Mouse (Mus musculus): ENCODE results near the gene Klhl29. TPM values are rescaled to one million over a fixed set of nuclear protein-coding genes. Genes with fewer than 3 reads are reported as not detected.

Gene Klhl29
- polyA plus RNA-seq, 1 experiment from 2014 or later, result 0.64 TPM

GRCm38 (mm10) chr12:5252569-5252968 is 122.9 kb downstream of the Klhl29 start:
- H3K9ac ChIP-seq (ENCODE audit: low read length), result no peak overlapping the region
- no peaks in the 10 kb centered on the region for H3K36me3 ChIP-seq (ENCODE audit: control insufficient read depth, insufficient read depth, low read length)
- H3K9me3 ChIP-seq (ENCODE audit: control insufficient read depth, low read length), result no peaks in the 10 kb centered on the region
- H3K27me3 ChIP-seq (ENCODE audit: control insufficient read depth, insufficient read depth, low read length), result no peaks in the 10 kb centered on the region
- 84% methylated on average over 2 of the region's 2 CpGs for WGBS
- H3K4me1 ChIP-seq (replicated peaks; ENCODE audit: control insufficient read depth, insufficient read depth), result no peaks in the 10 kb centered on the region; the same call in 1 of the 2 replicates
- DNase-seq (ENCODE audit: low spot score) (no peak), ATAC-seq (ENCODE audit: low FRiP score, low TSS enrichment) (no peak)
- H3K4me2 ChIP-seq (replicated peaks; ENCODE audit: low read depth), result no peak overlapping the region
- H3K4me3 ChIP-seq (ENCODE audit: low read depth, low read length), result no peak overlapping the region
- TF ChIP-seq CTCF (IDR thresholded peaks at IDR 0.05; ENCODE audit: low read depth), result no peak
- no peak for TF ChIP-seq EP300 (optimal IDR thresholded peaks at IDR 0.05)
- no peak overlapping the region for H3K27ac ChIP-seq (replicated peaks)

GRCm38 (mm10) chr12:5250042-5250441 is 125.4 kb downstream of the Klhl29 start:
- 60% methylated on average over 7 of the region's 7 CpGs for WGBS
- ATAC-seq (ENCODE audit: low FRiP score, low TSS enrichment) (no peak), DNase-seq (ENCODE audit: low spot score) (no peak)
- H3K27me3 ChIP-seq (ENCODE audit: control insufficient read depth, insufficient read depth, low read length), result no peaks in the 10 kb centered on the region
- H3K36me3 ChIP-seq (ENCODE audit: control insufficient read depth, insufficient read depth, low read length), result no peaks in the 10 kb centered on the region
- no peak overlapping the region for H3K4me3 ChIP-seq (ENCODE audit: low read depth, low read length)
- H3K27ac ChIP-seq (replicated peaks), result no peak overlapping the region
- H3K4me2 ChIP-seq (replicated peaks; ENCODE audit: low read depth), result no peak overlapping the region
- H3K9ac ChIP-seq (ENCODE audit: low read length), result no peak overlapping the region
- H3K9me3 ChIP-seq (ENCODE audit: control insufficient read depth, low read length), result no peaks in the 10 kb centered on the region
- TF ChIP-seq CTCF (IDR thresholded peaks at IDR 0.05; ENCODE audit: low read depth) (no peak), EP300 (optimal IDR thresholded peaks at IDR 0.05) (no peak)
- no peaks in the 10 kb centered on the region; the same call in 1 of the 2 replicates for H3K4me1 ChIP-seq (replicated peaks; ENCODE audit: control insufficient read depth, insufficient read depth)

GRCm38 (mm10) chr12:5249068-5249467 is 126.4 kb downstream of the Klhl29 start:
- Histone ChIP-seq H3K9ac (ENCODE audit: low read length) (no peak overlapping the region), H3K9me3 (ENCODE audit: control insufficient read depth, low read length) (no peaks in the 10 kb centered on the region), H3K27me3 (ENCODE audit: control insufficient read depth, insufficient read depth, low read length) (no peaks in the 10 kb centered on the region), H3K4me2 (replicated peaks; ENCODE audit: low read depth) (no peak overlapping the region), H3K4me3 (ENCODE audit: low read depth, low read length) (no peak overlapping the region), H3K4me1 (replicated peaks; ENCODE audit: control insufficient read depth, insufficient read depth) (no peaks in the 10 kb centered on the region; the same call in 1 of the 2 replicates), H3K36me3 (ENCODE audit: control insufficient read depth, insufficient read depth, low read length) (no peaks in the 10 kb centered on the region), H3K27ac (replicated peaks) (no peak overlapping the region)
- 92% methylated on average over 13 of the region's 13 CpGs for WGBS
- no peak for TF ChIP-seq EP300 (optimal IDR thresholded peaks at IDR 0.05)
- no peak for TF ChIP-seq CTCF (IDR thresholded peaks at IDR 0.05; ENCODE audit: low read depth)
- ATAC-seq (ENCODE audit: low FRiP score, low TSS enrichment) (no peak), DNase-seq (ENCODE audit: low spot score) (no peak)

- DNase-seq (ENCODE audit: low spot score) (no peak), ATAC-seq (ENCODE audit: low FRiP score, low TSS enrichment) (no peak)
- whole genome bisulfite sequencing, result 20% methylated on average over 6 of the region's 6 CpGs
- H3K36me3 ChIP-seq (ENCODE audit: control insufficient read depth, insufficient read depth, low read length), result no peaks in the 10 kb centered on the region
- no peak overlapping the region for H3K4me3 ChIP-seq (ENCODE audit: low read depth, low read length)
- H3K27ac ChIP-seq (replicated peaks), result no peak overlapping the region
- H3K4me2 ChIP-seq (replicated peaks; ENCODE audit: low read depth), result no peak overlapping the region
- no peaks in the 10 kb centered on the region for H3K27me3 ChIP-seq (ENCODE audit: control insufficient read depth, insufficient read depth, low read length)
- no peak overlapping the region for H3K9ac ChIP-seq (ENCODE audit: low read length)
- TF ChIP-seq EP300 (optimal IDR thresholded peaks at IDR 0.05) (no peak), CTCF (IDR thresholded peaks at IDR 0.05; ENCODE audit: low read depth) (peak; percentile 53)
- no peaks in the 10 kb centered on the region for H3K4me1 ChIP-seq (replicated peaks; ENCODE audit: control insufficient read depth, insufficient read depth)
- H3K9me3 ChIP-seq (ENCODE audit: control insufficient read depth, low read length), result no peaks in the 10 kb centered on the region
These were observed 128.0 kb downstream of the Klhl29 start for GRCm38 (mm10) chr12:5247505-5247904.

GRCm38 (mm10) chr12:5246721-5247341 is 128.7 kb downstream of the Klhl29 start:
- no peaks in the 10 kb centered on the region for H3K4me1 ChIP-seq (replicated peaks; ENCODE audit: control insufficient read depth, insufficient read depth)
- DNase-seq (ENCODE audit: low spot score) (no peak), ATAC-seq (ENCODE audit: low FRiP score, low TSS enrichment) (no peak)
- no peaks in the 10 kb centered on the region for H3K36me3 ChIP-seq (ENCODE audit: control insufficient read depth, insufficient read depth, low read length)
- TF ChIP-seq EP300 (optimal IDR thresholded peaks at IDR 0.05), result no peak
- no peak for TF ChIP-seq CTCF (IDR thresholded peaks at IDR 0.05; ENCODE audit: low read depth)
- WGBS, result 56% methylated on average over 15 of the region's 15 CpGs
- H3K9me3 ChIP-seq (ENCODE audit: control insufficient read depth, low read length), result no peaks in the 10 kb centered on the region
- no peak overlapping the region for H3K4me2 ChIP-seq (replicated peaks; ENCODE audit: low read depth)
- H3K4me3 ChIP-seq (ENCODE audit: low read depth, low read length), result no peak overlapping the region
- H3K9ac ChIP-seq (ENCODE audit: low read length), result no peak overlapping the region
- H3K27ac ChIP-seq (replicated peaks), result 0 out of 2 replicates have a peak overlapping the region, but pooled peaks have one; percentile 2
- H3K27me3 ChIP-seq (ENCODE audit: control insufficient read depth, insufficient read depth, low read length), result no peaks in the 10 kb centered on the region

- TF ChIP-seq EP300 (optimal IDR thresholded peaks at IDR 0.05) (no peak), CTCF (IDR thresholded peaks at IDR 0.05; ENCODE audit: low read depth) (no peak)
- H3K4me3 ChIP-seq (ENCODE audit: low read depth, low read length), result no peak overlapping the region
- no peak for DNase-seq (ENCODE audit: low spot score)
- peak; percentile 49; the same call in 1 of the 2 replicates for ATAC-seq (ENCODE audit: low FRiP score, low TSS enrichment)
- H3K36me3 ChIP-seq (ENCODE audit: control insufficient read depth, insufficient read depth, low read length), result no peaks in the 10 kb centered on the region
- H3K9ac ChIP-seq (ENCODE audit: low read length), result no peak overlapping the region
- no peaks in the 10 kb centered on the region for H3K9me3 ChIP-seq (ENCODE audit: control insufficient read depth, low read length)
- 65% methylated on average over 9 of the region's 9 CpGs for WGBS
- H3K27ac ChIP-seq (replicated peaks), result no peak overlapping the region
- H3K4me1 ChIP-seq (replicated peaks; ENCODE audit: control insufficient read depth, insufficient read depth), result no peaks in the 10 kb centered on the region
- no peak overlapping the region for H3K4me2 ChIP-seq (replicated peaks; ENCODE audit: low read depth)
- H3K27me3 ChIP-seq (ENCODE audit: control insufficient read depth, insufficient read depth, low read length), result no peaks in the 10 kb centered on the region
These were observed 129.3 kb downstream of the Klhl29 start for GRCm38 (mm10) chr12:5246193-5246621.
